Mouse (Mus musculus) lung, postnatal 25 days (tissue): ENCODE measurements at regions not wholly inside any gene's neighbourhood (a gene's known extent, or its start where the extent isn't known, plus 50 kb on each side); places are given as distances from the start of the nearest gene placed in this dataset.

ENCODE experiments used
- DNase-seq: peaks from one replicate; pipeline ENCODE4 v3.0.0; 2022; ENCODE audit warnings: low spot score

DNA sequence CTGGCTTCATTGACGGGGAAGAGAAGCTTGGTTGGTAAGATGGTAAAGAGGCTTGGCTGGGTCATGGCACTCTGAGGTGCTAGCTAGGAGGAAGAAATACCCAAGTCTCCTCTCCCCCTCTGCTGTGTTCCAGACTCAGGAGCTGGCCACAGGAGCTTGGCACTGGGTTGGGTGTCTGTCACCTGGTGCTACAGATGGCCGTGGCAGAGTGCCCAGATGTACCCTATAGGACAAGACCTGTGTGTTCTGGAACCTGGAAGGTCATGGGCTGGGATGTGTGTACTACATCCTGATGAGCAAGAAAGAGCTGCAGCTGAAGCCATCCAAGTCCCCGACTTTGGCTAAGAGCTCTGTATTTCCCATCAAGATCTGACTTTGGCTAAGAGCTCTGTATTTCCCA lies 72.4 kb downstream of the Nupl2 start:
- no peak for DNase-seq

DNA sequence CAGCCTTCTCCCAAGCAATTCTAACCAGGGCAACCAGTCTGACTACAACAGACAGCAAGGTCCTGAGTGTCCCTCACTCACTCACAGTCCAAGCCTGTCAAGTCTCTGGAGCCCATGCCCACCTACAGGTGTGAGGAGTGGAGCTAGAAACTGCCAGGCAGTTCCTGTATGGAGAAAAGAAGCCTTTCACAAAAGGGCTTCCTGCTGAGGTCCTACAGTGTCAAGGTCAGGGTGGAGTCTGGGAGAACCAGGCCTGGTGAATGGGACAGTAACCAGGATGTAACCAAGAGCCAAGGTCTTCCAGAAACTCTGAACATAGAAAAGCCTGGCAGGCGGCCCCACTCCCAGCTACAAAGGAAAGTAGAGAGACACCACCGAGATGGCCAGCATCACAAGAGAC lies 74.2 kb downstream of the Nupl2 start:
- no peak for DNase-seq

DNA sequence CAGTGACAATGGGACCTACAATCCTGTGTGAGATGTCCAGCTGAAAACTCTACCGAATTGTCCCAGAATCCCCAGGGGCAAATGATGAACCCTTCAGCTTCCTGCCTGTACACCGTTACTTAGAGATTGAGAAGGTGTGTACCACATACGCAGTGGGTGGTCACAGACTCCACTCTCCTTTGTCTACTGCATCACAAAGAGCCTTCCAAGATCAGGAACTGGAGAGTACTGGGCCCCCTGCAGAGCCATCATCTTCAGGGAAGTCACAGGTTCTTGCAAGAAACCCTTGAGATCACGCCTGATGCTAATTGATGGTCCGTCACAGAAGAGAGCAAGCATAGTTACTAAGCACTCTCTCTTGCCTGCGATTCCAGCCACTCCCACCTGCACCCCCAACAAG lies 79.4 kb downstream of the Nupl2 start:
- no peak for DNase-seq

DNA sequence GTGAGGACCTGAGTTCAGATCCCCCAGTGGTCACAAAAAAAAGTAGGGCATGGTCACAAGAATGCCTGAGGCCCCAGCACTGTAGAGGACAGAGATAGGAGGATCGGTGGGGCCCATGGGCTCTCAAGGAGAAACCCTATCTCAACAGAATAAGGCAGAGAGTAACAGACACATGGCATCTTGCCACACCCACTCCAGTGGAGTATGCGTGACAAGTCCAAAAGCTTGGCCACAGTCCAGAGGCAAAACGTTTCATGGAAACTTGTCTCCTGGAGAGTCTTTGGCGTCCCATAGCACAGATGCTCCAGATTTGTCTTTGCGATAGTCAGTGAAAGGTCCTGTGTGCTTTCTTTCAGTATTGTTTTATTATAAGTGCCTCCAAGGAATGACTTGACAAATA lies 90.7 kb downstream of the Nupl2 start:
- DNase-seq: no peak

DNA sequence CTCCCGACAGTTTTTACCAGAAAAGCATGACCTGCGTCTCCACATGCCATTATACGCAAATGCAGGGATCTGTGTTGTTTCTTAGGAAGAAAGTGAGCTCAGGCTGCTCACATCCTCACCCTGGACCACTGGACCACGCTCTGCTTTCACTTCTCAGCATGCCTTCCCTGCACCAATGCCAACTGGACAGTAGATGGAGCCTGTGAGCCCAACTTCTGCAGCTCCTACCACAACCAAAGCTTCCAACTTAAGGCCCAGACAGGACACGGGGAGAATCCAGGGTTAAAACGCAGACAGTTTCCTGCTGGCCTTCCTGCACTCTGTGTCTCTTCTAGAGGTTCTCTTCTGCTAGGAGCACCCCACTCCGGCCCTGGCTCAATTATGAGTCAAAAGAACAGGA lies 90.3 kb downstream of the Kcnh2 start:
- DNase-seq: peak; percentile 55

DNA sequence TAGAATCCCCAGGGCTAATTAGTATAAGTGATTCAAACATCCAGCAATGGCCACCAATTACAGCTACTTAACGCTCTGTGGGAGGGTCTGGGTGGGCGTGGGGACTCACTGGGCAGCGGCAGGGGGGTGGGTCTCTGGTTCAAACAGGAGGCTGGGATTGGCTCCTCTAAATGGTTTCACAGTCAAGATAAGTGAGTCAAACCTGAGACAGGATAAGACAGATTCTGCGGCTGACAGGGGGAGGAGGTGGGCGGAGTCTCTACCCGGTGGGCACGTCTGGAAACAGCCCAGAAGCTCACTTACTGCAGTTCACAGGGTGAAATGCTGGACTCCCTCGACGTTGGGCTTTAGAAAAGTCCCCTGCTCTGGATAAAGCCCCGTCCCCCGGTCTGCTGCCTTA lies 89.3 kb downstream of the Kcnh2 start:
- DNase-seq: no peak

DNA sequence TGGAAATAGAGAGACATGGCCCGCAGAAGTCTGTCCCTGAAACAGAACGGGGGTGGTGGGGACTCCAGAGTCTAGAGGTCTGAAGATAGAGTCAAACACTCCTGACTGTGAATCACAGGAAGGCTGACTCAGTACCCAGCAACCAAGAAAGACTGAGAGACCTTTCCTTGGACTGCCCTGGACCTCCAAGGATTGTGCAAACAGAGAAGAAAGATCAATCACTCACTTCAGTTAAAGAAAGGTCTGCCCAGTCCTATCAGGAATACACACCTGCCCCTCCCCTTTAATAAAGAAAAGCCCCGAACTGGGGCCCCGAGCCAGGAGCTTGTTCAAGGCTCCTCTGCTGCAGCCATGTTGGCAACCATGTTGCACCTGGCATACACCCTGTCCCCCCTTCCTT lies 87.3 kb downstream of the Kcnh2 start:
- no peak for DNase-seq

DNA sequence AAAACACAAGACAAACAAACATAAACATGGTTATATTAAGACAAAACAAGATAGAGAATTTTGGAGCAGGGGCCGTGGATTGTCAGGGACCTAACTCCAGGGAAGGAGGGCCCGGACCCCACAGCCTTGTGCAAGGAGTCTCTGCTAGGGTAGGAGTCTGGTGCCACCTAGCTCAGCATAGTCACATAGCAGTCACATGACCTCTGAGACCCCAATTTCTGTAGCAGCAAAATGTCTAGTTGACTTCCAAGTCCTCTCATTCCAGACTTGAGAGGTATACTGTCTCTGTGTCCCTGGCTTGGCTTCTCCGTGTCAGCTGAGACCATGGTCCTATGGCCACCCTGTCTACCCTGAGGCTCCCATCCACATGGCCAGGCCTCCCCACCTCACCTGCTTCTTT lies 86.0 kb downstream of the Kcnh2 start:
- DNase-seq: no peak

DNA sequence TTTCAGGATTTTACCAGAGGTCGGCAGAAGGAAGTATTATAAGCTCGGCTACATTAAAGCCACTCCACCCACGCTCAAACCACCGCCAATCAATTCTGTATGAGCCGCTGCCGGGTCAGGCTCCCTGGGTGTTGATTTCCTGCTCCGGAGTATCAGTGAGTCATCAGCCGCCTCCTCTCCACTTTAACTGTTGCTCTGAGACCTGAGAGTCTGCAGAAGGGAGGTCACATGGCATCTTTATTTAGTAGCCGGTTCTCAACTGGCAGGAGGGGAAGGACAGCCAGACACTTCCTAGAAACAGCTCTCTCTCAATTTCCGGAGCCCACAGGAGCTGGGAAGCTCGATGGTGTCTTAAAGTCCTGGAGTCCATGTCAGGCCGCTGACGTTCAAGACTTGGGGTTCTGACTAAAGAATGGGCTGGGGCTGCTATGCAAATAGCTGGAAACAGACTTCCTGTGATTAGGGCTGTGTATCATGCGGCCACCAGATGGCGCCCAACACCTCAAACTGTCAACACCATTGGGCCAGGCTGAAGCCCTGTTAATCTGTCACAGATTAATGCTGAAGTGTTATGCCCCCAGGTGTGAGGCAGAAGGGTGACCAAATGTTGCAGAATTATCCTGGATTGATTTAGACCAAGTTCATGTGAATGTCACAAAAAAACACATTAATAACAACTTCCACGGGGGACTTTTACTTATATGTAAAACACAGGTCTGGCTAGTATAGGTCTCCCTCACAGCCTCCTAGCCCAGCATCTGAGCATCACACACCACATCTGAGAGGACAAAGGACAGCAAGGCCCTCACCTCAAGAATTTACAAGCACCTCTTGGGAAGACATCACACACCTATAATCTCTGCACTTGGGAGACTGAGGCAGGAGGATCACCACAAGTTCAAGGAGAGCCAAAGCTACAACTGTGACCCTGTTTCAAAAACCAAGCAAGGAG lies 84.8 kb downstream of the Kcnh2 start:
- peak; percentile 81 for DNase-seq
